Mouse (Mus musculus): ENCODE measurements around the gene Higd1a. TPM values are rescaled to one million over a fixed set of nuclear protein-coding genes. Genes with fewer than 3 reads are reported as not detected.
A peak's percentile ranks its signal among the peaks of the same experiment; 100 is the strongest.

Higd1a gene
- total RNA-seq, 4 experiments from 2014 or later = 73.8 to 88.7 (median 86.3) TPM

- DNase-seq (ENCODE audit: low spot score in 2 of 2) = peak in 1 of 2 experiments; percentile 70
Measured at GRCm38 (mm10) chr9:121880840-121881239, 22.7 kb upstream of the Higd1a start.

- DNase-seq (ENCODE audit: low spot score in 2 of 2) = peak in 1 of 2 experiments; percentile 69
Measured at GRCm38 (mm10) chr9:121877052-121877740, 19.0 kb upstream of the Higd1a start.

- DNase-seq (ENCODE audit: low spot score in 2 of 2) = no peak
Measured at GRCm38 (mm10) chr9:121873578-121873977, 15.4 kb upstream of the Higd1a start.

GRCm38 (mm10) chr9:121872062-121872683 is 14.0 kb upstream of the Higd1a start:
- no peak for DNase-seq (ENCODE audit: low spot score in 2 of 2)

GRCm38 (mm10) chr9:121869973-121870515 is 11.9 kb upstream of the Higd1a start:
- no peak for DNase-seq (ENCODE audit: low spot score in 2 of 2)

- DNase-seq (ENCODE audit: low spot score in 2 of 2) = no peak
Measured at GRCm38 (mm10) chr9:121869432-121869831, 11.3 kb upstream of the Higd1a start.

GRCm38 (mm10) chr9:121868236-121868635 is 10.1 kb upstream of the Higd1a start:
- DNase-seq (ENCODE audit: low spot score in 2 of 2) = no peak

- no peak for DNase-seq (ENCODE audit: low spot score in 2 of 2)
Measured at GRCm38 (mm10) chr9:121867632-121868031, 9.5 kb upstream of the Higd1a start.

GRCm38 (mm10) chr9:121865425-121866008 is 7.4 kb upstream of the Higd1a start:
- DNase-seq (ENCODE audit: low spot score in 2 of 2) = no peak

GRCm38 (mm10) chr9:121864837-121865236 is 6.7 kb upstream of the Higd1a start:
- no peak for DNase-seq (ENCODE audit: low spot score in 2 of 2)

- no peak for DNase-seq (ENCODE audit: low spot score in 2 of 2)
Measured at GRCm38 (mm10) chr9:121860921-121861320, 2.8 kb upstream of the Higd1a start.

- no peak for DNase-seq (ENCODE audit: low spot score in 2 of 2)
Measured at GRCm38 (mm10) chr9:121859345-121859744, 1.2 kb upstream of the Higd1a start.

- peak; percentile 96 to 97 for DNase-seq (ENCODE audit: low spot score in 2 of 2)
Measured at GRCm38 (mm10) chr9:121857474-121858152, 549 bp downstream of the Higd1a start.

GRCm38 (mm10) chr9:121856649-121857416 is 1.3 kb downstream of the Higd1a start:
- no peak for DNase-seq (ENCODE audit: low spot score in 2 of 2)

GRCm38 (mm10) chr9:121854246-121854645 is 3.9 kb downstream of the Higd1a start:
- DNase-seq (ENCODE audit: low spot score in 2 of 2) = no peak

- DNase-seq (ENCODE audit: low spot score in 2 of 2) = no peak
Measured at GRCm38 (mm10) chr9:121847842-121848241, 10.3 kb downstream of the Higd1a start.

- DNase-seq (ENCODE audit: low spot score in 2 of 2) = no peak
Measured at GRCm38 (mm10) chr9:121847138-121847537, 11.0 kb downstream of the Higd1a start.

GRCm38 (mm10) chr9:121846526-121847118 is 11.5 kb downstream of the Higd1a start:
- DNase-seq (ENCODE audit: low spot score in 2 of 2) = no peak

- no peak for DNase-seq (ENCODE audit: low spot score in 2 of 2)
Measured at GRCm38 (mm10) chr9:121842914-121843313, 15.2 kb downstream of the Higd1a start.

GRCm38 (mm10) chr9:121839622-121839965 is 18.6 kb downstream of the Higd1a start:
- no peak for DNase-seq (ENCODE audit: low spot score in 2 of 2)

Measured in layer of hippocampus, adult 8-10 months (tissue).